Mouse (Mus musculus): ENCODE results near the gene Prr19.

GRCm38 (mm10) chr7:25296945-25297453, 4.2 kb upstream of the Prr19 start:
- TF ChIP-seq CTCF (IDR thresholded peaks at IDR 0.05; ENCODE audit: borderline replicate concordance, control insufficient read depth, extremely low read depth, insufficient read depth, low read length, poor library complexity) (no peak), POLR2A (IDR thresholded peaks at IDR 0.05; ENCODE audit: control insufficient read depth, extremely low read depth, insufficient read depth, low read length, poor library complexity) (no peak)
